Mouse (Mus musculus) cerebellum, adult 2 months (tissue): ENCODE measurements around the gene Ank3.

Source experiments
- CTCF ChIP-seq: fragments of 200-500 bp; IDR thresholded peaks from 2 replicates; pipeline ENCODE4 v1.5.1; 2011; ENCODE audit warnings: low read depth, mild to moderate bottlenecking, control low read depth, low read length, moderate library complexity, borderline replicate concordance; ENCODE audit not compliant: insufficient read depth
- POLR2A ChIP-seq: fragments of 200-500 bp; IDR thresholded peaks from 2 replicates; pipeline ENCODE4 v1.6.1; 2011; ENCODE audit warnings: low read length, control low read depth, borderline replicate concordance; ENCODE audit not compliant: insufficient read depth

DNA sequence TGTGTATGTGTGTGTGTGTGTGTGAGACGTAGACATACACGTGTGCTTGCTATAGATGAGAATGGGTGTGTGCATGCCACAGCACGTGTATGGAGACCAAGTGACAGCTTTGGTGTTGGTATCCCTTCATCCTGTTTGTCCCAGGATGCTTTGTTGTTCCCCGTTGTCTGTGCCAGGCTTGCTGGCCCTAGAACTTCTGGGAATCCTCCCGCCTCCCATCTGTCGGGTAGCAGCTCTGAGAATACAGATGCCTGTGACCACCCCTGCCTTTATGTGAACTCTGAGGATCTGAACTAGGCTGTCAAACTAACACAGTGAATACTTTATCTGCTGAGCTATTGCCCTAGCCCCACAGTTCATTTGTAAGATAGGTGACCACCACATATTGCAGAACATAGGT lies 330.3 kb downstream of the Ank3 start:
- TF ChIP-seq POLR2A: no peak
- no peak for TF ChIP-seq CTCF
